Mouse (Mus musculus) forebrain, embryonic 14.5 days (tissue): ENCODE measurements around the gene Upf3b. TPM values are rescaled to one million over a fixed set of nuclear protein-coding genes. Genes with fewer than 3 reads are reported as not detected.
"Not testable (repeated sequence)": the region's sequence is repeated elsewhere in the genome, so short reads cannot be mapped to it uniquely, and the experiment has no call there.

Source experiments
- ATAC-seq: fragments of 200-750 bp; cut with Nextera tagmentation; 2 replicates; pipeline ENCODE4 v1.8.0; 2017; ENCODE audit warnings: mild to moderate bottlenecking, moderate library complexity
- DNase-seq: peaks from one replicate; pipeline ENCODE4 v3.0.0-alpha.2; 2015; ENCODE audit warnings: low spot score
- H3K27ac ChIP-seq: fragments of 300-500 bp; sonication (generic); 2 replicates; pipeline ENCODE4 v1.5.1; 2014; ENCODE audit warnings: low read depth, mild to moderate bottlenecking, control low read depth, low read length, moderate library complexity
- H3K27me3 ChIP-seq: fragments of 300-500 bp; sonication (generic); replicated peaks from 2 replicates; pipeline ENCODE4 v1.6.1; 2014; ENCODE audit warnings: low read length, control low read depth, mixed read lengths; ENCODE audit not compliant: control insufficient read depth, insufficient read depth
- H3K36me3 ChIP-seq: fragments of 300-500 bp; sonication (generic); 2 replicates; pipeline ENCODE4 v1.6.1; 2014; ENCODE audit warnings: low read length, control low read depth; ENCODE audit not compliant: control insufficient read depth, insufficient read depth
- H3K4me1 ChIP-seq: fragments of 300-500 bp; sonication (generic); 2 replicates; pipeline ENCODE4 v1.6.1; 2014; ENCODE audit warnings: antibody characterized with exemption, low read length, control low read depth; ENCODE audit not compliant: control insufficient read depth, insufficient read depth
- H3K4me2 ChIP-seq: fragments of 300-500 bp; sonication (generic); 2 replicates; pipeline ENCODE4 v1.6.1; 2014; ENCODE audit warnings: mild to moderate bottlenecking, control low read depth, low read length
- H3K4me3 ChIP-seq: fragments of 300-500 bp; sonication (generic); 2 replicates; pipeline ENCODE4 v1.5.1; 2014; ENCODE audit warnings: low read depth, low read length, control low read depth
- H3K9ac ChIP-seq: fragments of 300-500 bp; sonication (generic); 2 replicates; pipeline ENCODE4 v1.6.1; 2014; ENCODE audit warnings: mild to moderate bottlenecking, low read length, control low read depth, moderate library complexity
- H3K9me3 ChIP-seq: fragments of 300-500 bp; sonication (generic); replicated peaks from 2 replicates; pipeline ENCODE4 v1.6.1; 2016; ENCODE audit warnings: low read length, control low read depth, mixed read lengths; ENCODE audit not compliant: control insufficient read depth
- whole genome bisulfite sequencing: fragments of 180-500 bp; shearing (Covaris S2); extraction: QIAGEN DNeasy Blood & Tissue Kit; methylation state at CpG from one replicate; pipeline ENCODE4 v1.1.7; 2014; 5-methylcytosine and 5-hydroxymethylcytosine counted together
- polyA plus RNA-seq: library from polyadenylated mRNA; unstranded; fragments of >200 nt; fragmentation: Nextera tagmentation; extraction: Ambion mirVana; gene quantifications from 2 replicates; pipeline ENCODE4 v1.2.1, GENCODE M21; 2014

Gene Upf3b
- 20.2 and 20.7 TPM in 2 replicates for polyA plus RNA-seq

GRCm38 (mm10) chrX:37110193-37110880, at the start of gene Upf3b:
Gene Upf3b (minus strand): TSS chrX:37110322.
- no peaks in the 10 kb centered on the region for H3K4me1 ChIP-seq
- no peaks in the 10 kb centered on the region for H3K9me3 ChIP-seq
- ATAC-seq (peak; percentile 99), DNase-seq (peak; percentile 97)
- H3K4me3 ChIP-seq, result peak within 1 kb of the TSS; percentile 50
- H3K27ac ChIP-seq, result peak within 1 kb of the TSS; percentile 74
- no peaks in the 10 kb centered on the region for H3K27me3 ChIP-seq
- H3K36me3 ChIP-seq, result peaks cover 4% of the 10 kb centered on the region; the same call in 1 of the 2 replicates
- H3K9ac ChIP-seq, result peak within 1 kb of the TSS; percentile 65
- WGBS, result 34% methylated on average over 30 of the region's 30 CpGs
- H3K4me2 ChIP-seq, result peak within 1 kb of the TSS; percentile 55

- H3K36me3 ChIP-seq, result peaks cover 12% of the 10 kb centered on the region; the same call in 1 of the 2 replicates
These were observed 47.7 kb upstream of the Upf3b start for GRCm38 (mm10) chrX:37157839-37158238.

GRCm38 (mm10) chrX:37144954-37145353, 34.8 kb upstream of the Upf3b start:
- DNase-seq (peak; percentile 32), ATAC-seq (no peak)
- H3K9me3 ChIP-seq, result no peaks in the 10 kb centered on the region
- H3K4me3 ChIP-seq, result no peak overlapping the region
- H3K36me3 ChIP-seq, result peaks cover 13% of the 10 kb centered on the region
- H3K27ac ChIP-seq, result no peak overlapping the region
- H3K9ac ChIP-seq, result no peak overlapping the region
- no peak overlapping the region for H3K4me2 ChIP-seq
- no peaks in the 10 kb centered on the region for H3K27me3 ChIP-seq
- no peaks in the 10 kb centered on the region for H3K4me1 ChIP-seq
- WGBS, result 93% methylated on average over 2 of the region's 2 CpGs

More at GRCm38 (mm10) chrX:37157839-37158238, 47.7 kb upstream of the Upf3b start:
- Histone ChIP-seq H3K4me3 (no peak overlapping the region), H3K9me3 (no peaks in the 10 kb centered on the region), H3K4me1 (no peaks in the 10 kb centered on the region), H3K27ac (no peak overlapping the region), H3K9ac (no peak overlapping the region), H3K27me3 (no peaks in the 10 kb centered on the region), H3K4me2 (no peak overlapping the region)
- peak; percentile 1 for DNase-seq
- ATAC-seq, result no peak
- 64% methylated on average over 4 of the region's 4 CpGs for WGBS

- H3K36me3 ChIP-seq, result peaks cover 13% of the 10 kb centered on the region
- not testable (repeated sequence) for H3K27ac ChIP-seq, H3K9me3 ChIP-seq, H3K4me2 ChIP-seq, H3K27me3 ChIP-seq, H3K9ac ChIP-seq, H3K4me3 ChIP-seq, DNase-seq, ATAC-seq, H3K4me1 ChIP-seq
- WGBS, result 63% methylated on average over 2 of the region's 4 CpGs
These were observed 34.4 kb upstream of the Upf3b start for GRCm38 (mm10) chrX:37144498-37144897.

- no peak for ATAC-seq
- no peak overlapping the region for H3K4me2 ChIP-seq
- H3K4me1 ChIP-seq, result no peaks in the 10 kb centered on the region
- peaks cover 20% of the 10 kb centered on the region for H3K36me3 ChIP-seq
- 87% methylated on average over 3 of the region's 3 CpGs for WGBS
- H3K4me3 ChIP-seq, result no peak overlapping the region
- no peak for DNase-seq
- no peaks in the 10 kb centered on the region for H3K27me3 ChIP-seq
- H3K9me3 ChIP-seq, result no peaks in the 10 kb centered on the region
- H3K9ac ChIP-seq, result no peak overlapping the region
- no peak overlapping the region for H3K27ac ChIP-seq
These were observed 31.6 kb upstream of the Upf3b start for GRCm38 (mm10) chrX:37141732-37142131.

- ATAC-seq (peak; percentile 93), DNase-seq (peak; percentile 86)
- Histone ChIP-seq H3K9me3 (no peaks in the 10 kb centered on the region), H3K9ac (peak within 1 kb of the TSS; percentile 71), H3K4me2 (peak within 1 kb of the TSS; percentile 58), H3K27ac (peak within 1 kb of the TSS; percentile 60; the same call in 1 of the 2 replicates), H3K4me1 (no peaks in the 10 kb centered on the region; the same call in 1 of the 2 replicates), H3K4me3 (peak within 1 kb of the TSS; percentile 57), H3K36me3 (no peaks in the 10 kb centered on the region; the same call in 1 of the 2 replicates), H3K27me3 (no peaks in the 10 kb centered on the region)
- 24% methylated on average over 56 of the region's 58 CpGs for WGBS
These were observed 16.7 kb upstream of the Upf3b start, which contains the start of gene Nkap for GRCm38 (mm10) chrX:37126671-37127358. Gene Nkap (plus strand): TSS chrX:37126795.

- Histone ChIP-seq H3K4me3 (no peak overlapping the region), H3K4me1 (no peaks in the 10 kb centered on the region; the same call in 1 of the 2 replicates), H3K4me2 (no peak overlapping the region), H3K36me3 (no peaks in the 10 kb centered on the region), H3K9ac (no peak overlapping the region), H3K9me3 (no peaks in the 10 kb centered on the region), H3K27ac (no peak overlapping the region), H3K27me3 (no peaks in the 10 kb centered on the region)
- ATAC-seq (no peak), DNase-seq (no peak)
- 93% methylated on average over 7 of the region's 7 CpGs for WGBS
These were observed 15.4 kb upstream of the Upf3b start for GRCm38 (mm10) chrX:37125511-37125910.

GRCm38 (mm10) chrX:37120212-37120611, 10.1 kb upstream of the Upf3b start:
- DNase-seq (no peak), ATAC-seq (no peak)
- Histone ChIP-seq H3K4me2 (no peak overlapping the region), H3K9me3 (no peaks in the 10 kb centered on the region), H3K27ac (no peak overlapping the region), H3K36me3 (no peaks in the 10 kb centered on the region), H3K9ac (no peak overlapping the region), H3K4me3 (no peak overlapping the region), H3K27me3 (no peaks in the 10 kb centered on the region), H3K4me1 (no peaks in the 10 kb centered on the region)
- 67% methylated on average over 5 of the region's 5 CpGs for WGBS

GRCm38 (mm10) chrX:37119585-37119984, 9.5 kb upstream of the Upf3b start:
- Histone ChIP-seq H3K4me1 (no peaks in the 10 kb centered on the region), H3K9me3 (no peaks in the 10 kb centered on the region), H3K4me3 (no peak overlapping the region), H3K27me3 (no peaks in the 10 kb centered on the region), H3K9ac (no peak overlapping the region), H3K36me3 (no peaks in the 10 kb centered on the region), H3K4me2 (no peak overlapping the region), H3K27ac (no peak overlapping the region)
- ATAC-seq (no peak), DNase-seq (no peak)
- WGBS, result 58% methylated on average over 3 of the region's 3 CpGs
